Mouse (Mus musculus): ENCODE results near the gene Rgmb. TPM values are rescaled to one million over a fixed set of nuclear protein-coding genes. Genes with fewer than 3 reads are reported as not detected.

Gene Rgmb
- polyA plus RNA-seq, 1 experiment from 2014 or later, result 14.2 TPM

Other genes with a start within 250 kb of the Rgmb start
- gene Chd1, start 126.1 kb downstream of the Rgmb start, polyA plus RNA-seq (2016; fragmentation: Nextera tagmentation; extraction: Ambion mirVana), result 40.6 and 40.7 TPM in 2 replicates